Mouse (Mus musculus) bone marrow, adult 2 months (tissue): Measurements from ENCODE around the gene Bmp5.

Experiments
- CTCF ChIP-seq: fragments of 200-500 bp; IDR thresholded peaks from 2 replicates; pipeline ENCODE4 v1.5.1; 2011; ENCODE audit warnings: low read length, control low read depth; ENCODE audit not compliant: control insufficient read depth, insufficient read depth
- POLR2A ChIP-seq: fragments of 200-500 bp; IDR thresholded peaks from 2 replicates; pipeline ENCODE4 v1.6.1; 2011; ENCODE audit warnings: low read depth, mild to moderate bottlenecking, control low read depth, low read length, borderline replicate concordance; ENCODE audit not compliant: control insufficient read depth

DNA sequence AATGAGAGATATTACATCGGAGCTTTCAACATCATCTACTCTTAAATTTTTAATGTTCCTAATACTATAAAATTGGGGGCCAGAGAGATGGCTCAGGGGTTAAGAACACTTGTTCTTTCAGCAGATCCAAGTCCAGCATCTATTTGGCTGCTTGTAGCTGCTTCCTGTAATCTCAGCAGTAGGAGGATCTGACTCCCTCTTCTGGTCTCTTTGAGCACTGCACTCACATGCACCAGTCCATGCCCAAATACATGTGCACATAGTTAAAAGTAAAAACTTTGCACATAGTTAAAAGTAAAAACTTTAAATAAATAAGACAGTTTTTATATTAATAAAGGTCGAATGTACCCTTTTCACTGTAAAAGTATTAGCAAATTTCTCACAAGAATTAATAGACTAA is 130.3 kb downstream of the Bmp5 start:
- no peak for TF ChIP-seq POLR2A
- TF ChIP-seq CTCF = no peak
